Mouse (Mus musculus) midbrain, embryonic 13.5 days (tissue): ENCODE data around the gene Ccl12. TPM values are rescaled to one million over a fixed set of nuclear protein-coding genes. Genes with fewer than 3 reads are reported as not detected.

ENCODE experiments used
- ATAC-seq: fragments of 200-750 bp; cut with Nextera tagmentation; 2 replicates; pipeline ENCODE4 v1.8.0; 2017; ENCODE audit warnings: mild to moderate bottlenecking, moderate TSS enrichment, moderate library complexity
- H3K27ac ChIP-seq: fragments of 300-500 bp; sonication (generic); 2 replicates; pipeline ENCODE4 v1.5.1; 2015; ENCODE audit warnings: inconsistent platforms, mild to moderate bottlenecking, moderate library complexity
- H3K27me3 ChIP-seq: fragments of 300-500 bp; sonication (generic); 2 replicates; pipeline ENCODE4 v1.6.1; 2015; ENCODE audit warnings: mild to moderate bottlenecking, inconsistent platforms
- H3K36me3 ChIP-seq: fragments of 300-500 bp; sonication (generic); 2 replicates; pipeline ENCODE4 v1.6.1; 2015; ENCODE audit warnings: mild to moderate bottlenecking, inconsistent platforms
- H3K4me1 ChIP-seq: fragments of 300-500 bp; sonication (generic); replicated peaks from 2 replicates; pipeline ENCODE4 v1.6.1; 2015; ENCODE audit warnings: inconsistent platforms
- H3K4me2 ChIP-seq: fragments of 300-500 bp; sonication (generic); replicated peaks from 2 replicates; pipeline ENCODE4 v1.6.1; 2015; ENCODE audit warnings: moderate library complexity, mild to moderate bottlenecking, inconsistent platforms
- H3K4me3 ChIP-seq: fragments of 300-500 bp; sonication (generic); replicated peaks from 2 replicates; pipeline ENCODE4 v1.5.1; 2015; ENCODE audit warnings: mild to moderate bottlenecking, inconsistent platforms
- H3K9ac ChIP-seq: fragments of 300-500 bp; sonication (generic); replicated peaks from 2 replicates; pipeline ENCODE4 v1.6.1; 2015; ENCODE audit warnings: mild to moderate bottlenecking, inconsistent platforms
- H3K9me3 ChIP-seq: fragments of 300-500 bp; sonication (generic); 2 replicates; pipeline ENCODE4 v1.6.1; 2016; ENCODE audit warnings: mild to moderate bottlenecking, inconsistent platforms
- WGBS: fragments of 180-500 bp; shearing (Covaris S2); methylation state at CpG from one replicate; pipeline ENCODE4 v1.1.7; 2015; 5-methylcytosine and 5-hydroxymethylcytosine counted together
- polyA plus RNA-seq: library from polyadenylated mRNA; unstranded; fragments of >200 nt; fragmentation: Nextera tagmentation; extraction: Ambion mirVana; gene quantifications from 2 replicates; pipeline ENCODE4 v1.2.1, GENCODE M21; 2015

Ccl12 gene
- polyA plus RNA-seq, 1 experiment from 2014 or later: 1.9 TPM

GRCm38 (mm10) chr11:82084360-82084759 lies 17.3 kb upstream of the Ccl12 start:
- WGBS: 89% methylated on average over 3 of the region's 3 CpGs
- Histone ChIP-seq H3K4me3 (no peak overlapping the region), H3K9me3 (no peaks in the 10 kb centered on the region), H3K27me3 (no peaks in the 10 kb centered on the region), H3K4me1 (no peaks in the 10 kb centered on the region), H3K9ac (no peak overlapping the region), H3K36me3 (no peaks in the 10 kb centered on the region), H3K27ac (no peak overlapping the region), H3K4me2 (no peak overlapping the region)
- no peak for ATAC-seq

GRCm38 (mm10) chr11:82099511-82100323 lies 1.9 kb upstream of the Ccl12 start:
- ATAC-seq: no peak
- H3K27me3 ChIP-seq: no peaks in the 10 kb centered on the region
- 90% methylated on average over 10 of the region's 10 CpGs for WGBS

DNA sequence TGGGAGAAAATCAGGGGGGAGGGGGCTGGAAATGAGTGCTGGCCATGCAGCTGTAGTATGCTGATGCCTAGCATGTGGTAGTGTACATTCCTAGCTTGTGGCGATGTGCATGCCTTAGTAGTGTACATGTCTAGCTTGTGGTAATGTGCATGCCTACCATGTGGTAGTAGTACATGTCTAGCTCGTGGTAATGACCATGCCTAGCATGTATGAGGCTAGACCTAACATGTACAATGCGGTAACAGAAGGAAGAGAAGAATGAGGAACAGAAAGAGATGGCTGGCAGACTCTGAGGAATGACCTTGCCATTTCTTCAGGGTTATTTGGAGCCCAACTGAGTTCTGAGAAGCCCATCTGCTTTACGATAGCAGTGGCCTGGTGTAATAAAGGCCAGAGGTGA lies 558 bp upstream of the Ccl12 start:
- Histone ChIP-seq H3K9me3 (no peaks in the 10 kb centered on the region), H3K27ac (no peak overlapping the region), H3K4me3 (no peak overlapping the region), H3K36me3 (no peaks in the 10 kb centered on the region), H3K27me3 (no peaks in the 10 kb centered on the region), H3K4me1 (no peaks in the 10 kb centered on the region), H3K4me2 (no peak overlapping the region), H3K9ac (no peak overlapping the region)
- ATAC-seq: no peak
- 85% methylated on average over 4 of the region's 4 CpGs for WGBS

More at GRCm38 (mm10) chr11:82099511-82100323, 1.9 kb upstream of the Ccl12 start:
- no peaks in the 10 kb centered on the region for H3K9me3 ChIP-seq
- no peaks in the 10 kb centered on the region for H3K4me1 ChIP-seq
- no peak overlapping the region for H3K27ac ChIP-seq
- H3K4me3 ChIP-seq: no peak overlapping the region
- no peaks in the 10 kb centered on the region for H3K36me3 ChIP-seq
- no peak overlapping the region for H3K4me2 ChIP-seq
- H3K9ac ChIP-seq: no peak overlapping the region

GRCm38 (mm10) chr11:82109611-82110010 lies 8.0 kb downstream of the Ccl12 start:
- Histone ChIP-seq H3K9me3 (no peaks in the 10 kb centered on the region), H3K4me3 (no peak overlapping the region), H3K4me2 (no peak overlapping the region), H3K36me3 (no peaks in the 10 kb centered on the region), H3K4me1 (no peaks in the 10 kb centered on the region), H3K27ac (no peak overlapping the region), H3K9ac (no peak overlapping the region), H3K27me3 (no peaks in the 10 kb centered on the region)
- no peak for ATAC-seq

- Histone ChIP-seq H3K4me3 (no peak overlapping the region), H3K27me3 (no peaks in the 10 kb centered on the region), H3K36me3 (no peaks in the 10 kb centered on the region), H3K9me3 (no peaks in the 10 kb centered on the region), H3K9ac (no peak overlapping the region), H3K4me1 (no peaks in the 10 kb centered on the region), H3K4me2 (no peak overlapping the region), H3K27ac (no peak overlapping the region)
- no peak for ATAC-seq
- WGBS: 81% methylated on average over 6 of the region's 6 CpGs
Observed at GRCm38 (mm10) chr11:82110372-82111248, 9.0 kb downstream of the Ccl12 start.

- 80% methylated on average over 3 of the region's 3 CpGs for WGBS
- no peak within 1 kb of the TSS for H3K4me2 ChIP-seq
- no peak for ATAC-seq
- H3K27ac ChIP-seq: no peak within 1 kb of the TSS
- H3K27me3 ChIP-seq: no peaks in the 10 kb centered on the region
- H3K9ac ChIP-seq: no peak within 1 kb of the TSS
- H3K4me3 ChIP-seq: no peak within 1 kb of the TSS
- no peaks in the 10 kb centered on the region for H3K36me3 ChIP-seq
- no peaks in the 10 kb centered on the region for H3K4me1 ChIP-seq
- no peaks in the 10 kb centered on the region for H3K9me3 ChIP-seq
Observed at GRCm38 (mm10) chr11:82114885-82115284, 13.2 kb downstream of the Ccl12 start, which contains the start of gene Ccl8. Ccl8 (plus strand) TSS chr11:82115185.

DNA sequence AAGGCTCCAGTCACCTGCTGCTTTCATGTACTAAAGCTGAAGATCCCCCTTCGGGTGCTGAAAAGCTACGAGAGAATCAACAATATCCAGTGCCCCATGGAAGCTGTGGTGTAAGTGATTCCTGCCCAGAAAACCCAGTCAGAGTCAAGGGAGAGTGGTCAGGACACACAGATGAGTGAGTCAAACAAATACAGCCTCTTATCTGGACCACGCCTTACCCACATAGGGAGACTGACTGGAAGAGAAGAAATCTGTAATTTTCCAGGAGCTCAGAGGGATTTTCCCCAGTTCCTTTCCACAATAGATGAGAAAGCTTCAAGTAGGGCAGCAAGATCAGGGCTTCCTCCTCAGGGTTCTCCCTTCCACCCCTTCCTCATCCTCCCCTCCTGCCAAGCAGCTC lies 14.4 kb downstream of the Ccl12 start:
- Histone ChIP-seq H3K36me3 (no peaks in the 10 kb centered on the region), H3K9me3 (no peaks in the 10 kb centered on the region), H3K27ac (no peak overlapping the region), H3K4me1 (no peaks in the 10 kb centered on the region), H3K4me3 (no peak overlapping the region), H3K4me2 (no peak overlapping the region), H3K27me3 (no peaks in the 10 kb centered on the region), H3K9ac (no peak overlapping the region)
- no peak for ATAC-seq
- 91% methylated on average over 3 of the region's 3 CpGs for WGBS

GRCm38 (mm10) chr11:82132977-82133376 lies 31.3 kb downstream of the Ccl12 start:
- H3K27ac ChIP-seq: no peak overlapping the region
- H3K4me1 ChIP-seq: no peaks in the 10 kb centered on the region
- no peaks in the 10 kb centered on the region for H3K9me3 ChIP-seq
- H3K36me3 ChIP-seq: no peaks in the 10 kb centered on the region
- WGBS: 78% methylated on average over 1 of the region's 1 CpGs
- no peak overlapping the region for H3K4me3 ChIP-seq
- H3K4me2 ChIP-seq: no peak overlapping the region
- no peak for ATAC-seq
- no peak overlapping the region for H3K9ac ChIP-seq
- H3K27me3 ChIP-seq: no peaks in the 10 kb centered on the region

DNA sequence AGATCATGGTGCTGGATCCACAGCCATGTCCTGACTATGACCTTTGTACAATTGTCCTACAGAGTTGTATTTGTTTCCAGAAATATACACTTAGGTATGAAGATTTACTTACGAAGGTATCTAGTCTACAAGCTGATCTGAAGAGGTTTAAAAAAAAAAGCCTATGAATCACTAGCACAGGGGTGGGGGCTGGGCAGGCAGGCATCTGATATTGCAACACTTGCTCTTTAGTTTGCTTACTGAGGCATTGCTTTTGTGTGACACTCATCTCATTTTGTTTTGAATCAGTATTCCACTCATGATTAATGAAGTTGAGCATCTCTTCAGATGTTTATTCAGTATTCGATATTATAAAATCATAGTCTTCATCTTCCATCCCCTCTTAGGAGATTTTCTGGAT lies 34.6 kb downstream of the Ccl12 start:
- WGBS: 92% methylated on average over 2 of the region's 2 CpGs
- no peaks in the 10 kb centered on the region for H3K4me1 ChIP-seq
- H3K4me3 ChIP-seq: no peak overlapping the region
- no peaks in the 10 kb centered on the region for H3K36me3 ChIP-seq
- H3K4me2 ChIP-seq: no peak overlapping the region
- no peaks in the 10 kb centered on the region for H3K9me3 ChIP-seq
- no peak overlapping the region for H3K27ac ChIP-seq
- no peaks in the 10 kb centered on the region for H3K27me3 ChIP-seq
- no peak for ATAC-seq
- H3K9ac ChIP-seq: no peak overlapping the region

GRCm38 (mm10) chr11:82139492-82140094 lies 37.9 kb downstream of the Ccl12 start:
- Histone ChIP-seq H3K4me2 (no peak overlapping the region), H3K27me3 (no peaks in the 10 kb centered on the region), H3K4me1 (no peaks in the 10 kb centered on the region), H3K9ac (no peak overlapping the region), H3K9me3 (no peaks in the 10 kb centered on the region), H3K4me3 (no peak overlapping the region), H3K27ac (no peak overlapping the region), H3K36me3 (no peaks in the 10 kb centered on the region)
- ATAC-seq: no peak
- 78% methylated on average over 7 of the region's 7 CpGs for WGBS
